Mouse (Mus musculus): ENCODE measurements around the gene Spin2c. TPM values are rescaled to one million over a fixed set of nuclear protein-coding genes. Genes with fewer than 3 reads are reported as not detected.

Gene Spin2c
- polyA plus RNA-seq (2015; fragmentation: Nextera tagmentation; extraction: Ambion mirVana) = 0.48 and 1.1 TPM in 2 replicates

DNA sequence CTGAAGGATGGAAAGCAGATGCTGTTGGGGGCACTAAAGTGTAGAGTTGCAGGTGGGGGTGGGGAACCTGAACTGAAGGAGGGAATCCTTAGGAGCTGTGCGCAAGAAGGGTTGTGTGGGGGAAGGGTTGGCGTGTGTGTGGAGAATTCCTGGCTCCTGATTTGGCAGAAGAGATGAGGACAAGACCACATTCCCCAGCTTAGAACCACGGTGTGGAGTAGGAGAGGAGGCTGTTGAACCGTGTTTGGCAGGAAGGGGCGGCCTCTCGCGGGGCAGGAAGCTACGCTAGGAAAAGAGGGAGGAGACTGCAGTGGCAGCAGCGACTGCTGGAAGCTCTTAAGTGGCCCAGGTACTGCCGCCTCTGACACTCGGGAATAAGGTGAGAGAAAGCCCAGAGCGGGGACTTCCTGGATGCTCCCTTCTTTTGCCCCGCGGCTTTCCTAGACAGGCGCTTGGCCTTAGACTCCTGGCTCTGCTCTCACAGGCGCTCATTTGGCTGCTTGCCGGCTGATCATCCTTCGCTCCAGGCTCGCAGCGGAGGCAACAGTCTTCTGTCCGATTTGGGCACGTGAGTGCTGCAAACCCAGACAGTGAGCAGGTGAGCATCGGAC lies at the start of gene Spin2c:
TSS of gene Spin2c (plus strand) at position 275 of the 611 bp plus-strand sequence.
- no peaks in the 10 kb centered on the region for H3K36me3 ChIP-seq (replicated peaks)
- H3K4me1 ChIP-seq (replicated peaks) = no peaks in the 10 kb centered on the region
- H3K27ac ChIP-seq (replicated peaks) = no peak within 1 kb of the TSS
- ATAC-seq (ENCODE audit: insufficient read depth) = no peak
- H3K4me2 ChIP-seq = peak within 1 kb of the TSS; percentile 46
- no peaks in the 10 kb centered on the region for H3K9me3 ChIP-seq (replicated peaks)
- H3K27me3 ChIP-seq = no peaks in the 10 kb centered on the region; the same call in 1 of the 2 replicates
- H3K9ac ChIP-seq = no peak within 1 kb of the TSS
- peak within 1 kb of the TSS; percentile 39 for H3K4me3 ChIP-seq (replicated peaks)
- 13% methylated on average over 23 of the region's 23 CpGs for WGBS (ENCODE audit: insufficient replicate concordance)

DNA sequence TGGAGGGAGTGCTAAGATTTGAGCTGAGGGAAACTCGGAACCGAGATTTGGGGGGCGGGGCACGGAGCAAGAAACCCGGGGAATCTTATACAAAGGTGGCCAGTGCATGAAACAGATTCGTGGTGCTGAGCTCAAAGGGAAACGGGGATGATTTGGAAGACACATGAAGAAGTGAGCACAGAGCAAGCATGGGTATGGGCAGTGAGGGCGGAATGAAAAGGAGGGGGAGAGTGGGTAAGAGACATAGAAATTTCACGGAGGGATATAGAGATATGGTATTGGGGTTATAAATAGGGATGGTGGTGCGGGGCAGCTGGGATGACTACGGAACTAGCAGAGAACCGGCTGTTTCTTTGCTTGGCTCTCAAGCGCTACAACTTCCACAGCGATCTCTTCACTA lies 581 bp downstream of the Spin2c start:
- no peaks in the 10 kb centered on the region for H3K9me3 ChIP-seq (replicated peaks)
- peak overlapping the region; percentile 39 for H3K4me3 ChIP-seq (replicated peaks)
- no peaks in the 10 kb centered on the region for H3K36me3 ChIP-seq (replicated peaks)
- no peak for ATAC-seq (ENCODE audit: insufficient read depth)
- H3K4me1 ChIP-seq (replicated peaks) = no peaks in the 10 kb centered on the region
- H3K27ac ChIP-seq (replicated peaks) = no peak overlapping the region
- H3K9ac ChIP-seq = no peak overlapping the region
- no peaks in the 10 kb centered on the region; the same call in 1 of the 2 replicates for H3K27me3 ChIP-seq
- peak overlapping the region; percentile 46 for H3K4me2 ChIP-seq
- WGBS (ENCODE audit: insufficient replicate concordance) = 24% methylated on average over 14 of the region's 14 CpGs

Other genes with a start within 250 kb of the Spin2c start
- gene Kctd12b, start 135.8 kb upstream of the Spin2c start, polyA plus RNA-seq (2015; fragmentation: Nextera tagmentation; extraction: Ambion mirVana) = 0.66 and 0.67 TPM in 2 replicates
- 17.3 and 17.6 TPM in 2 replicates for gene Nbdy, start 108.6 kb upstream of the Spin2c start, polyA plus RNA-seq (2015; fragmentation: Nextera tagmentation; extraction: Ambion mirVana)
- not detected in 2 replicates for gene Samt1, start 180.4 kb downstream of the Spin2c start, polyA plus RNA-seq (2015; fragmentation: Nextera tagmentation; extraction: Ambion mirVana)
- not detected in 2 replicates for gene 4921511M17Rik, start 201.6 kb downstream of the Spin2c start, polyA plus RNA-seq (2015; fragmentation: Nextera tagmentation; extraction: Ambion mirVana)
- gene Gm10057, start 222.8 kb downstream of the Spin2c start, polyA plus RNA-seq (2015; fragmentation: Nextera tagmentation; extraction: Ambion mirVana) = not detected in 2 replicates